Mouse (Mus musculus) thymus, adult 2 months (tissue): ENCODE data around the gene Olfr1180.

ENCODE experiments used
- CTCF ChIP-seq: fragments of 200-500 bp; IDR thresholded peaks from 2 replicates; pipeline ENCODE4 v1.5.1; 2012; ENCODE audit warnings: mild to moderate bottlenecking, control low read depth, low read length, moderate library complexity, borderline replicate concordance; ENCODE audit not compliant: control insufficient read depth, poor library complexity, insufficient read depth; ENCODE audit errors: extremely low read depth
- POLR2A ChIP-seq: fragments of 200-500 bp; IDR thresholded peaks from 2 replicates; pipeline ENCODE4 v1.6.1; 2012; ENCODE audit warnings: mild to moderate bottlenecking, low read length, control low read depth, moderate library complexity; ENCODE audit not compliant: control insufficient read depth, poor library complexity, insufficient read depth; ENCODE audit errors: extremely low read depth

- TF ChIP-seq POLR2A: no peak
- no peak for TF ChIP-seq CTCF
Measured at GRCm38 (mm10) chr2:88386762-88387161, 32.2 kb downstream of the Olfr1180 start, which contains the start of gene Olfr1178.
